Mouse (Mus musculus) retina, embryonic 14.5 days (tissue): ENCODE measurements at regions not wholly inside any gene's neighbourhood (a gene's known extent, or its start where the extent isn't known, plus 50 kb on each side); places are given as distances from the start of the nearest gene placed in this dataset.
"Not testable (repeated sequence)": the region's sequence is repeated elsewhere in the genome, so short reads cannot be mapped to it uniquely, and the experiment has no call there.

ENCODE experiments used
- DNase-seq: peaks from one replicate; pipeline ENCODE4 v3.0.0-alpha.2; 2015; ENCODE audit warnings: low spot score

DNA sequence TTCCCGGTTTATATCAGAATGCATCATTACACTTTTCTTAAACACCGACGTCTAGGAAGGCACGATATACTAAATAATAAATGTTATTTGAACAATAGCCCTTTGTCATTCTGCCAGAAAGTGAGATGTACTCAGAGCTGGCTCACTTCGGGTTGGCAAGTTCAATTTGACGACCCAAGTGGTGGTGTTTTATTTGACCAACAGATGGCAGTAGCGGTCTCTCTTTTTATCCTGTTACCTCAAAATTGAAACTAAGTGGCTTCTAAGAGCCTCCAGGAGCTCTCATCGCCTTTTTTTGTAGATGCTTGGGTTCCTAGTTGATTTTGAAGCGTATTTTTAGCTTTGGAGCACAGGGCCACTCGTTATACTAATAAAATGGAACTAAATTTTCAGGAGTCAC lies 66.7 kb upstream of the Chmp2b start:
- DNase-seq: peak; percentile 90

DNA sequence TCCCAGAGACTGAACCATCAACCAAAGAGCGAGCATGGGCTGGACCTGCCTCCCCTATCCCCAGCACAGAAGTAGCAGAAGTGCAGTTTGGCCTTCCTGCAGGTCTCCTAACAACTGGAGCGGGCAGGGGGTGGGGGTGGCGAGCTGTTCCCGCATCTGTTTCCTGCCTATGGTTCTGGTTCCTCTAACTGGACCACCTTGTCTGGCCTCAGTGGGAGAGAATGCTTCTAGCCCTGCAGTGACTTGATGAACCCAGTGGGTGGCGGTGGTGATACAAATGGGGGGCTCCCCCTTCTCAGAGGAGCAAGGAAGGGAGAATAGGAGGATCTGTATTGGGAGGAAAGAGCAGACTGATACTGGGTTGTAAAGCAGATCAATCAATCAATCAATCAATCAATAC lies 69.2 kb upstream of the Chmp2b start:
- DNase-seq: peak; percentile 7

DNA sequence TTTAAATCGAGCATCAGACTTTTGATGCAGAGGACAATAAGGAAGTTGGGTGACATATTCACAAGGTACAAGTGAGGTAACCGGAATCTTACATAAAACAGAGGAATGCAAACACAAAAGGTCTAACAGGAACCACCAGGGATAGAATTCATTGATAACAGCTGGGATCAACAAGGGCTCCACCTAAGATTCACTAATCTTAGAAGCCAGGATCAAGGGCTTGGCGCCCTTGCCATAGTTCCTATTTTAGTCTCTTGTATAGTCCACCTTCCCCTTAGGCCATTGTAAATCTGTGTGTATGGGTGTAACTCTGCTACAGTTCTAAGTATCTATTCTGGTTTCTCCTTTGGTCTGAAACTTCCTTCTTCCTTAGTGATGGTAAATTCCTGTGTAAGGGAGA lies 84.2 kb upstream of the Chmp2b start:
- DNase-seq: not testable (repeated sequence)

DNA sequence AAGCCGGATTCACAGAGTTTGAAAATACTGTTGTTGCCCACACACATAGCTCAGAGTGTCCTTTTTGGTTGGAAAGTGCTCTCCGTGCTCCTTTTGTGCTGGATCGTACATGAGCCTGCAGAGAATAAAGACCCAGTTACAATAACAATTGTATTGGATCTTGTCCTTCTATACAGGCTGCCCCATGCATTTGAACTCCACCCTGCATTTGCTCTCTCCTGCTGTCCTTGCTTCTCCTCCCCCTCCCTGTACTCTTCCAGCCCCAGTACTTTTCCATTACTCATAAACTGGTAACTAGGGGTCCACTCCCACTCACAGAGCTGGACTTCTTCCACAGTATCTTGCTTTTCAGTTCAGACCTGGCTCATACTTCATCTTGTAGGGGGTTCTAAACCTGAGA lies 86.5 kb upstream of the Chmp2b start:
- no peak for DNase-seq

DNA sequence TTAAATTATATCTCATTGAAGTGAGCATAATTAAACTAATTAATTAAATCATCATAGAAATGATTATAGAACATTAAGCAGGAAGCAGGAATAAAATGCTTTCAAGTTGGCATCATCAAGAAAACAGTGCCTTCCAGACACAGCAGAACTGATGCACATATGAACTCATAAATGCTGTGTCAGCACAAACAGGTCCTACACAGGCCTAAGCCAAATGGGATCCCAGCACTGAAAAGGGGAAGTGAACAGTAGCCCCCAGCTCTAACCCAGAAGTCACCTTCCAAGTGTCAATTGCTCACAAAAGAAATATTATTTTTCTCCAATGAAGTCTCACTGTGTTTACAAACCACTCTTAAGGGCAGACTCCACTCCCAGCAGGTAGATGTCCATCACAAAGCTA lies 93.0 kb upstream of the Chmp2b start:
- no peak for DNase-seq

DNA sequence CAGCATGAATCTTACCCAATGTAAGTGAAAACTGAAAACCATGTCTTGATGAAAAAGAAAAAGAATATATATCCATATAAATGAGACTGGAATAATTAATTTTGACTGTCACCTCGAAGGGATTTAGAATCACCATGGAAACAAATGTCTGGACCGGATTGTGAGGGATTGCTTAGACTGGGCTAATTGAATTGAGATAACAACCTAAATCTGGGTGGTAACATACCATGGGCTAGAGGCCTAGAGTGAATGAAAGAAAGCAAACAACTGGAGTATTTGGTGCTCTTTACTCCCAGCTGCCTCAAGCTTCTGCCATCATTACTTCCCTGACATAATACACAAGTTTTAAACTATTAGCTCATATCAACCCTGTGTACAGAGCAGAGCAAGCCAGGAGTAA lies 95.3 kb upstream of the Chmp2b start:
- DNase-seq: no peak

DNA sequence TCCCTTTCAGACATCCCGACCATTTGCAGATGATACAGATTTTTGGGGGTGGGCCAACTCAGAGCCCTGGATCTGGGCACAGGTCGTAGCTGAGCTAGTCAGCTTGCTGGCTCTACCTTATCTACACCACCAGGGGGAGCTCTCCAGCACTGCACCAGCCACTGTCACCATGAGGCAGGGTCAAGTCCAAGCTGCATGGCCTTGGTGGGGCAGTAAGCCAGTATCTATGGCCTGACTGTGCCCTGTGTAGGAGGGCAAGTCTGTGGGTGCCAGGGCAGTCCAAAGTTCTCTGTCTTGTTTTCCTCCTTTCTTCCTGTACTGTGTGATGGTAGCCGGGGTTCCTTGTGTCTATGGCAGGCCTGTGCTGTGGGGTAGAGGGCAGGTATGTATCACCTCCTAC lies 102.3 kb upstream of the Chmp2b start:
- peak; percentile 63 for DNase-seq

DNA sequence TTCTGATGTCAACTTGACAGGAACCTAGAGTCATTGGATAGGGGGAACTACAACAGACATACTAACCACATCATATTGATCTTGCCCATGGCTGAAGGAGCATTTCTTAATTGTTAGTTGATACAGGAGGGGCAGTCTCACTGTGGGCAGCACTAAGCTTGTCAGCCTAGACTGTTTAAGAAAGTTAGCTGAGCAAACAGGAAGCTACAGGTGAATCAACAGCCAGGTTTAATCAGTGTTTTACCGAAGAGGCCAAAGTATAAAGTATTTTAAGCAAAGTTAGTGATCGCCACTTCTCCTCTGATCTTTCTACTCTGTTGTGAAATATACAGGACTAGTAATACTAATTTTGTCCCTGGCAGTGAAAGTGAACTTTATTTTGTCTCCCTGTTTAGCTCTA lies 109.6 kb upstream of the Chmp2b start:
- no peak for DNase-seq

DNA sequence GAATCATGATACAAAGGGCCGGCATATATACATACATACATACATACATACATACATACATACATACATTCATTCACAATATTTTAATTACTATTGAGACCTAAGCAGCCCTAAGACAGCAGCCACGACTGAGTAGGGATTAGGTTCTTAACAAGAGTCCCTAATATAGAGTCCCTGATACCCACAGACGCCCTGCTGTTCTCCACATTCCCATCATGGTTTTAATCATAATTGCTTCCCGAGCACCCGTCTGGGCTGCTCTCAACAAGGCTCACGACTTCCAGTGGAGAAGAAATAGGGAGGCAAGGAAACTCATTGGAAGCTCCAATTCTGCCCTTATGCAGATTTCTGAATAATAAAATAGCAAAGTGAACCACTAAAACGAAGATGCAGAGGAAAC lies 120.6 kb upstream of the Chmp2b start:
- no peak for DNase-seq

DNA sequence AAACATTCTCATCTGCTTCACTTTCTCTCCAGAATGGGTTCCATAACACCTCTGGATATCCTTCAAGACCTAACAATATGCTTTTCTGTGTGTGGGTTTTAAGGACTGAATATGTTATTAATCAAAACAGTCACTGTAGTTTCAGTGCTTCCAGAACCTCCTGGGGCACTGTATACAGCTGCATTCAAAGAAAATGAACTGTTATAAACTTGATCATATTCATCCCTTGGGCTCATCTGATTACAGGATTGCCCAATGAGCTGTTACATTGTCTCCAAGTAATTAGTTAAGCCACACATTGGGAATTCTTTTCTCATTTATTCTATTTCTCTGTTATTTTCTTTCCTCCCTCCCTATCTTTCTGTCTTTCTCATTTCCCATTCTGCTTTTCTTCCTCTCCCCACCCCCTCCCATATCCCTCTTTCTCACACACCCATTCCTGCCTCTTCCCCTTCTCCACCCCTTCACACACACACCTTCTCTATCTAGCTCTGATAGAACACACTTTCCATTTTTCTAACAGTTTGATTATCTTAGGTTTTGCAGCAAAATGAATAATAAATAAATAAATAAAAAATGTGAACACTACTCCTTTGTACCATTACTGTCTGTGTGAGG lies 121.3 kb upstream of the Chmp2b start:
- DNase-seq: no peak

DNA sequence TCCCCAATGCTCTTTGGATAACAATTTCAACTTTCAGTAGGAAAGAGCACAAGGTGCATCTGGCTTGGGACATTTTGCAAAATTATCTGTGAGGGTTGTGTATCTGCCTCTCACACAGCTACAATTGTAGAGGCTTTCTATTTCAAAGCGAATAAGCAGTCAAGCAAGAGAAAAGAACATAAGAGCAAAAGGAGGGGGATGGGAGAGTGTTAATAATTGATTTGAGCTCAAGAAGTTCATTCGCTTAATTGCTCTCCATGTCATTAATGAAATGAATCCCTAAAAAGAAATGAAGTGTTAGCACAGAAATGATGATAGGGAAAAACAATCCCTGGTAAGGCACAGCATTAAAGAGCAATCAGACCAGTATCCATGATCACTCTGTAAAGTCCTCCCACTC lies 121.4 kb upstream of the Vgll3 start:
- peak; percentile 31 for DNase-seq

DNA sequence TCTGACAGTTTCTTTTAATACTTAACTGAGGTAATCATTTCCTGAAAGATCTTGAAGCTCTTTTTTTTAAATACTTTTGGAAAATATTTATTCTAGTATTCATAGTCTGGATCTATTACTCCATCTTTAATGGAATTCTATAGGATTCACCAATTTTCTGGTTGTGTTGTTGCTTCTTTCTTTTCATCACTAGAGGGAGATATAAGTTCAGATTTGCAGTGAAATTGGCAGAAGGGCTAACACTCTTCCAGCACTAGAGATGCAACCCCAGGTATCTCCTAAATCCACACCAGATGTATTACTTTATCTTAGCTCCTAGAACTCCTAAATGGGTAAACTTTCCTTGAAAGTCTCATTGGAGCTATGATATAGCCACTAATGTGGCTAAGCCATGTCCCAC lies 99.4 kb upstream of the Vgll3 start:
- peak; percentile 39 for DNase-seq

DNA sequence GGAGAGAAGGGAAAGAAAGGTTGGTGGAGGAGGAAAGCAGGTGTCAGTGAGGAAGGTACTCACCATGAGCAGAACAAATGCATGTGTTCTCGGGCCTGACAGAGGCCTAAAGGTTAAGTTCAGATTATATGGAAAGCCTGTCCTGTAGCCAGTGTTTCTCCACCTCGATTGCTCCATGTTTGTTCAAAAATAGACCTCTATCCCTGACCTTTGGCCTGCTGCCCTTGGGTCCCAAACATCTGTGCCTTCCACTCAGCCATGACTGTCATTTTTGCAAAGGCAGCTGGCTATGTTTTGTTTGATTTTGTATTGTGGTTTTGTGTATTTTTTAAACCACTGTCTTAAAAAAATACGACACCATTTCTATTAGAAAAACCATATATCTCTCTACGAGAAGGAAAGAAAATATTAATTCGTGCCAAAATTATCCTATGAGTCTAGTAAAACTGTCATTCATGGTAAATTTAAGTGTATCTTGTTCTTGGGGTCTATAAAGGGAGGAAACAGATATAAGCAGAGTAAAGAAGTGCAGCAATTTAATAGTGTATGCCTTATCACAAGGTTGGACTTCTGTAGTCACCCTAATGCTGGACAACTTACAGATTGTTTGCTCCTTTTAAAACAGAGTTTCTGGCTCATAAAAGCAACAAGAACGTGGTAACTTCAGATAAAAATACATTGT lies 96.1 kb upstream of the Vgll3 start:
- DNase-seq: no peak

DNA sequence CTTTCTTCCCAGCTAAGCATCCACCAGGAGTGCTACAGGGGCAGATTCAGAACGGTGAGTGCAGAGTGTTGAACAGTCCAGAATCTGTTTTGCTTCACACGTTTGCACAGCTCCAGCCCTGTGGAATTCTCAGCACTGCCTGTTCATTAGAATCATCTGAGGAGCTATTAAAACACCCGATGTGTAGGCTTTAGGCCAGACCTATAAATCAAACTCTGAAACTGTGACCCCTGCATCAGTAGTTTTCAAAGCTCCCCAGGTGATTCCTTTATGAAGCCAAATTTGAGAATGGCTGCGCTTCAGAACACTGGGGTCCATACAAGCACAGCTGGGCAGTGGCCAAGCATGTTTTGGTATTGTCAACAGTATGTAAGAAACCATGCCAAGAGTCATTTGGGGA lies 94.1 kb upstream of the Vgll3 start:
- DNase-seq: no peak

DNA sequence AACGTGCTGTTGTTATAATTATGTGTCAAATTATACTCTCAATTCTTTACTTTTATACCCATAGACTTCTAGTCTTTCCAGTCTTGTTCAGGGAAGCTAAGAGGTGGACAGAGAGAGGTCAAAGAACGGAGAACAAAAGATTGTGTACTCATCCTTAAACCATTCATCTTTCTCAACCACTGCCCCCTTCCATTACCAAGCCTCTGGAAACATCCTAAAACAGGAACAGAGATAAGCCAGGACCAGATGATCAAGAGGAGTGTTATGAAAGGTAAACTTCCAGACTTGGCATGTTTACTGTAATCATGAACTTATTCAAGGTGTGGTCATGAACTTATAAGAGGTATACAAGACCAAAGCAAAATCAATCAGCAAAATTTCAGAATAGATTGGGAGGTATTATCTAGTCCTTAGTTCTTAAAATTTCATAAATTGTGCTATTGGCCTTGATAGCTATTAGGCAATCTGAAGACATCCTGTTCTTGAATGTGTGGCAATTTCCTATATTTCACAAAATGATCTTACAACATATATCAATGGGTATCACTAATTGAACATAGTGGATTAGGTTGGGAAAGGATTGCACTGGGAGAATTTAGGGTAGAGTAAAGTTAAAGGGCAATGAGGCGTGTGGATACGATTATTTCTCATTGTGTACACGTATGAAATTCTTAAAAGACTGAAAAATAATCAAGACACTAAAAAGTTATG lies 89.3 kb upstream of the Vgll3 start:
- DNase-seq: no peak

DNA sequence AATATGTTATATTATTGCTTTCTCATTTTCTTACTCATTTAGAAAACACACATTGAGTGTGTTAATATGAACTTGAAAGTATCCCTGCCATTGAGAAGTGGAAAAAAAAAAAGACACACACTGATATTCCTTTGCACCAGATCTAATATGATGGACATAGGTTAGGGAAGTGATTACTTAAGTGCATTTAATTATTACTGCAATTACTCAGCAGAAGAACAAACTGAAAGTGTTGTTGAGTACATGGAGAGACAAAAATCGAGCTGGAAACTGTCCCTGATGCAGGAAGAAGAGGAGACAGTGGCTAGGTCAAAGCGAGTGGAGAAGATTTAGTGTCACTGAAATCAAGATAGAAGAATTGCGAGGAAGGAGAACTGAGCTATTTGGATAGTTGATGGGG lies 88.8 kb upstream of the Vgll3 start:
- no peak for DNase-seq

DNA sequence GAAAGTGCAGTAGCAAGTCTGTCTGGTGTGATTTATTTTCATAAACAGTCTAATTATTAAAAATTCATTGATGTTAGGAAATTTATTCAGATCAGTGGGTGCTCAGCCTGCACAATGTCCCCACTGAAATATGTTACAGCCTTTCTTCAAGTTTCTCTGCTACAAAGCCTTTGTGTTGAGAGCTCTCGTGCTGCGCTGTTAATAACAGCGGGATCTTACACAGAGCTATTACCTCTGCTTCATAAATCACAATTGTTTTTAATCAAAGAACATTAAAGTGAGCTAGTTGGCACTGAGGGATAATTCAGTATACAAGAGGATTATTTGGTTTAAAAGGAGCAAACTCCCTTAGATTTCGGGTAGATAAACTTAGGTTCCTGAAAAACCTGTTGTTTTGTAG lies 85.7 kb upstream of the Vgll3 start:
- DNase-seq: no peak

DNA sequence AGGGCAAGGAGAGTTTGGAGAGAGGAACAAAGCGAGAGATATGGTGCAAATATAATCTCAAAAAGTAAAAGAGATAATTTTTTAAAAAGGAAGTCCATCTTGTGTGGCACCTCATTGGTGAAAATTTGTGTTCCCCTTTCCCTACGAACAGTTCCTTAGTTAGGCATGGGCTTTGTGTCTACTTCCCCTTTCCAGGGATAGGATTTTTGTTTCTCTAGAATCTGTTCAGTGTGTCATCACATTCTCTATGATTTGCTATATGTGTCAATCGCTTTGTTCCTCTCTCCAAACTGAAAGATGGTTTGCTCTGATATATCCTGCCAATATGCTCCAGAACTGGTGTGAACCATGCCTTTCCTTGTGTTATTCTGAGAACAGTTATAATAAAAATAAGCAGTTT lies 75.4 kb upstream of the Vgll3 start:
- DNase-seq: no peak

DNA sequence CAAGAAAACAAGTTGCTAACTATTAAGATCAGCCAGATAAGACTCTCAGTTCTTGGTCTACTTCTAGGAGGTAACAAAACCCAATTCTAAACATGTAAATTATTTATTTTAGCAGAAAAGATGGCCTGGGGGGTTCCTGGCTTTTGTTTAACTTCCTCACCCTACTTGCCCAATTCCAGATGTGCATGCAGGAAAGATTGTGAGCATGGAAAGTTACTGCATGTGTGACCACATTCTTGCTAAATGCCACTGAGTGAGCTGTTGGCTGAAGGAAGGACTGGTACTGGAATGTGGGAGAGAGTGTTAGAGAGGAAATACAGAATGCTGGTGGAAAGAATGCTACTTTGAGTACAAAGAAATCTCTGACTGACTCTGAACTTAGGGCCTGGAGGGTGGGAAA lies 72.1 kb upstream of the Vgll3 start:
- no peak for DNase-seq

DNA sequence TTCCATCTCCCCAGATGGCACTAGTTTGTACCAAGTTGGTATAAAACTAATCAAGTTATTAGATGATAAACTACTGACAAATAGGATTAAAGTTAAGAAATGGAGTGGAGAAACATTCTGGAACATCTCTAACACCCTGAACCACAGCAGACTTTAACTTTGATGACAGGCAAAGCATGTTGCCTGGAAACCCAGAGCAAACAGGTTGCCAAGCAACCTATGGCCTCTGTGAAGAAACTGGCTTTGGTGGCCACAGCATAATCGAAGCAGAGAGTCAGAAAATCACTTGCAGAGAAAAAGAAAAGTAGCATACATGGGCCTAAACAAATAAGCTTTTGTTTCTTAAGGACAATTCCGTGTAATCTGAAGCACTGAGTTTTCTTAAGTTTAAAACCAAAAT lies 59.4 kb upstream of the Vgll3 start:
- no peak for DNase-seq
